Mouse (Mus musculus) retina, postnatal 1 day (tissue): ENCODE measurements around the gene Tmem215.
A peak's percentile ranks its signal among the peaks of the same experiment; 100 is the strongest.

Experiments used
- DNase-seq: peaks from one replicate; pipeline ENCODE4 v3.0.0-alpha.2; 2012

Tmem215 gene

GRCm38 (mm10) chr4:40471880-40472279 is at the start of gene Tmem215:
Gene Tmem215, plus strand, starts transcription at chr4:40472180.
- peak; percentile 66 for DNase-seq

DNA sequence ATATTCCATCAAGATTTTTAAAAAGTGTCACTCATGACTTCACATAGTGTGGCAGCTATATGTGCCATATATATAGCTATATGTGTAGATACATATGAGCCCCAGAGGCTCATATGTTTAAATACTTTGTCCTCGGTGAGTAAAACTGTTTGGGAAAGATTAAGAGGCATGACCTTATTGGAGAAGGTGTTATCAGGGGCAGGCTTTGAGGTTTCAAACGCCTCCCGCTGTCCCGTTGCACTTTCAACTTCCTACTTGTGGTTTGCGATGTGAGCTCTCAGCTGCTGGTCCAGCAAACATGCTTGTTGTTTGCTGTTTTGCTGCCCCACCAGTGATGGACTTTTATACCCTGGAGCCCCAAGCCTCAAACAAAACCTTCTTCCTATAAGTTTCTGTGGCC is 40.1 kb upstream of the Tmem215 start:
- no peak for DNase-seq

GRCm38 (mm10) chr4:40433379-40433778 is 38.6 kb upstream of the Tmem215 start:
- DNase-seq: no peak

- DNase-seq: no peak
Observed at GRCm38 (mm10) chr4:40434388-40434787, 37.6 kb upstream of the Tmem215 start.

- DNase-seq: no peak
Observed at GRCm38 (mm10) chr4:40443565-40443964, 28.4 kb upstream of the Tmem215 start.

DNA sequence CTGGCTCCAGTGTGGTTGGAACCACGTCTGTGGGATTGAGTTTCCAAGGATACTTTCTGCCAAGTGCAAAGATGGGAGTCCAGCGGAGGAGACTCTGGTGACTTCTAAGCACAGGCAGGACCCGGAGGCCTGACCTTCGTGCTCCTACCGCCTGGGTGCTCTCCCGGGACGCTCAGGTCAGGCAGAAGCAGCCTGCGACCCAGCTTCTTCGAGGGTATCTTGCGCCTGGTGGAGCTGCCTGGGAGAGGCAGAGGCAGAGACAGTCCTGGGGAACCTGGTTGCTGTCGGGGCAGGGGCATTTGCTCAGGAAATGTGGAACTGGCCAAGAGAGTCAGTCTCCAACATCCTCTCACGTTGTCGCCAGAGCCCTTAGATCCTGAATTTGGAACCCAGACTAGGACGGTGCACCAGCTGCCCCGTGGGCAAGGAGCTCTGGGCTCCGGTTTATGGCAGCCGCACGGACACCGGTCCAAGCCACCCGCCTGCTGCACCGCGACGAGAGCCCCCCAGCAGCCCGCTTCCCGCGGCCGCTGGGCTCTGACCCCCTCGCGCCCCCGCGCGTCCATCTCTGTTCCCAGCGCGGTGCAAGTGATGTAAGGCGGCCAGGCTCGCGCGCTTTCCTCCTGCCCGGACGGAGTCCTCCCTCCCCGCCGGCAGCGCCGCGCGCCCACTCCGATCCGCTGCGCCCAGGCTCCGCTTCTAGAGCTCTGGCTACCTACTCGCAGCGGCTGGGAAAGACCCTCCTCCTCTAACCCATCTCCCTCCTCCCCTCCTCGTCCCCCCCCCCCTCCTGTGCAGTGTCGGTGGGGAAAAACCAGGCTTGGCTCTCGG is 935 bp downstream of the Tmem215 start:
- peak; percentile 73 for DNase-seq

DNA sequence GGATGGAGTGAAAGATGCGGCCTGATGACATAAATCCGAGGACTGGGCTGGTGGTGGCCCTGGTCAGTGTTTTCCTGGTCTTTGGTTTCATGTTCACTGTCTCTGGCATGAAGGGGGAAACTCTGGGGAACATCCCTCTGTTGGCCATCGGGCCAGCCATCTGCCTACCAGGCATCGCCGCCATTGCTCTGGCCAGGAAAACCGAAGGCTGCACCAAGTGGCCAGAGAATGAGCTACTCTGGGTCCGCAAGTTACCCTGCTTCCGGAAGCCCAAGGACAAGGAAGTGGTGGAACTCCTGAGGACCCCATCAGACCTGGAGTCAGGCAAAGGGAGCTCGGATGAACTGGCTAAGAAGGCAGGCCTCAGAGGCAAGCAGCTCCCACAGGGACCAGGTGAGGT is 1.9 kb downstream of the Tmem215 start:
- no peak for DNase-seq

DNA sequence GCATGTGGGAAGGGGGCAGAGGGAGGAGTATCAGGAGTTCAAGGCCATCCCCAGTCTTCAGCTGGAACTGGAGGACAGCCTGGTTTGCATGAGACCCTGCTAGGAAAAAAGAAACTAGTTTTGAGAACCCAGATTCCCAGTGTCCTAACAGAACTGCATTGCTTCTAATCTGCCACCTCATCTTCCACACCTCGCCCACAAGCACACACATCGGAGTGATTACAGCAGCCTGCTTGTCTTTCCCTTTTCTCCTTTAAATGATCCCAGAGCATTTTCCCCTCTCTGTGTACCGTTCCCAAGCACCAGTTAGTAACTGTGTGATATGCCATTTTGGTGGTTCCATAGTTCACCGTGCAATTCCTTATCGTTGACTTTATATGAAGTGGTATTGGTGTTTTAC is 6.0 kb downstream of the Tmem215 start:
- no peak for DNase-seq

- DNase-seq: no peak
Observed at GRCm38 (mm10) chr4:40486546-40486945, 14.6 kb downstream of the Tmem215 start.

DNA sequence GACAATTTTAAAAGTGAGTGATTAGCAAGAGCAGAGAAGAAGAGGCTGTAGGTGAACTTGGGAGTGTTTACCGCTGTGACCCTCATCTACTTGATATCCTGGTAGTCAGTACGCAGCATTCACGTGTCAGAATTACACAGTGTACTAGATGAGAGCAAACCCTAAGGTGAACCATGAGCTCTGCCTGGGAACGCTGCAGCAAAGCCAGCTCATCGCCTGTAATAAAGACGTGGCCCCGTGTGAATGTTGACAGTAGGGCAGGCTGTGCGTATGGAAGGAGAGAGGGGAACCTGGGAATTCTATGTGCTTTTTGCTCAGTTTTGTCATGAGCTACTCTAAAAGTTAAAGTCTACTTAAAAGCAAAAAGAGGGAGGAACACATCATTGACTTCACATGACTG is 19.8 kb downstream of the Tmem215 start:
- DNase-seq: no peak

DNA sequence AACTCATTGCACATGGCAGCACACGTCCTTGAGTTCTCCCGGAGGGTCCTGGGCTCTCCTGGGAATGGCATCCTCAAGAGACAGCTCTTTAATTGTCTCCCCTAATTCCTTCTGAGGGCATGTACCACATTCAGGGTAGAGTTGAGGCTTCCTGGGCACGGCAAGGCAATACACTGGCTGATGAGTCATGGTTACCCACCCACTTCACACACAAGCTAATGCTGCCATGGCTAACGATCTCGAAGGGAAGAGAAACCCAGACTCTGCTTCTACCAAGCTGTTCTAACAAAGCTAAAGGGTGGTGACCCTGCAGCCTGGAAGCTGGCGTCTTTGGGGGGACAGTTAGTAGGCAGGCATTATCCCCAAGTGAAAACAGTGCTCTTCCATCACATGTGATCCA is 24.4 kb downstream of the Tmem215 start:
- DNase-seq: peak; percentile 48

DNA sequence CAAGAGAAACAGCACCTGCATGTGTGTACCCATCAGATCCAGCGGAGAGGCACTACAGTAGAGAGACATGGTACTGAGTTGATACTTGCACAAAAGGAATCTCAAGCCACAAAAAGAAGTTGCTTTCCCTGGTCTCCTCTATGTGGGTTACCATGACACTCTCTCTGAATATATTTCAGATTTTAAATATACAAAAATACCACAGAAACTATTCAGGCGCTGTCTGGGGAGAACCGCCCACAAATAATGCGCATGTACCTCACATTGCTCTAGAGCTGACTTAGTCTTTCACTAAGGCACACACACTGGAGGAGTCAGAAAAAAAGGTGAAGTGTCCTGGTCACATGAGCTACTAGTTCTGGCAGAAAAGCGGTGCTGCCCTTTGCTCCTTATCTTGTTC is 24.8 kb downstream of the Tmem215 start:
- no peak for DNase-seq

DNA sequence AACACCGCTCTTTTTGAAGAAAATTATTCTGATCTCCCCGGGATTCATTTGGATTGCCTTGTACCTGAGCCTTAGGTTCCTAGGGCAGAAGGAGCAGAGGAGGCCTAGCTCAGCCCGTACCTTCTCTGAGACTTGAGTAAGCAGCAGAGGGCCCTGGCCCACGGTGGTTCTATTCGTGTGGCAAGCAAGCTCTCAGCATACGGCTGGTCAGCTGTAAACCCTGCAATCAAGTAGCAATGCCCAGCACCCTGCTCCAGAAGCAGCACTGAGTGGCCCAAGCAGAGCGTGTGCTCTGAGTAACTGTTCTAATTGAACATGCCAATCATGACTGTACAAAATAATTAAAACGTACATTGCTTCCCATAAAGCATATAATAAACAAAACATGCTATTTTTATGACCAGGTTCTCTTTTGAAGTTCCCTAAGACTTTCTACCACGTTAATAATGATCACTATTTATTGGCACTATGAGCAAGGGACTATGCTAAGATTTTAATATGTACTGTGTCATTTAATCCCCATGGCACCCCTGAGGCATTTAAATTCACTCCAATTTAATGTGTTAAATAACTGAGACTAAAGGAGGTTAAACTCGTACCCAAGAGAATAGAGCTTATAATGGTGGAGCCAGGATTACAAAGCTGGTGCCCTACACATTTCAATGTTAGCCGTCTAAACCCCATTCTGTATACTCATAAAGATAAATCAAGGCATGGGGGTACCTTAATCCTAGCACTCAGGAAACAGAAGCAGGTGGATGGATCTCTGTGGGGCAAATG is 28.0 kb downstream of the Tmem215 start:
- DNase-seq: no peak

- no peak for DNase-seq
Observed at GRCm38 (mm10) chr4:40502459-40502858, 30.5 kb downstream of the Tmem215 start.

DNA sequence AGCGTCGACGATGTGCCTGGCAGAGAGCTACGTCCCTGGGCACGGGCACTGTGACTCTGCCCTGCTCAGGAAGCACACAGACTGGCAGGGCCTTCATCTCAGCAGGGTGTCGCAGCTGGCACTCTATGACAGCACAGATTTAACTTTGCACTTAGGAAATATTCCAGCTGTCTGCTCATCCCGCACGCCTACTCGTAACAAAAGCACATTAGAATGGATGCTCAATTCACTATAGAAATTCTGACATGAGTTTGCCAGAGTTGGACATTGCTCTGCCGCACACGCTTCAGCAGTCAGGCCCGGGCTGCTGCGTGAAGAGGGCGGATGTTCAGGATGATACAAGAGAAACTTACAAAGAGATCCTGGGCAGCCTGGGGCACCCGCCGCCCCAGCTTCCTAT is 37.6 kb downstream of the Tmem215 start:
- no peak for DNase-seq

DNA sequence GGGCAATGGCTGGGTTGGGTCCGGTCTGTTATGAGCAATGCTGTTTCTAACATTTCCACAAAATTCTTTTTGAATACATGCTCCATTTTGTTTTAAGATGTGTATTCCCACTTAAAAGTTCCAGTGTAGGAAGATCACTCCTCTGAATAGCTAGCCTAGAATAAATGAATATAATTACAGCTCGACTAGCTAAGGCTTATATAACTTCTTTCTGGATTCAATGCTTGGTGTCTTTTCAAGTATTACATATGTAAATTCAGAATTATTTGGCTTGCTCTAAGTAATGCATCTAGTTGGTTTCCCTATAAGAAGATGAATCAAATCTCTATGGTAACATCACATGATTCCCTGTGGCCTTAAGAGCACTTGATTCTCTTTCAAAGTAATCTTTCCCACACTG is 41.3 kb downstream of the Tmem215 start:
- no peak for DNase-seq

DNA sequence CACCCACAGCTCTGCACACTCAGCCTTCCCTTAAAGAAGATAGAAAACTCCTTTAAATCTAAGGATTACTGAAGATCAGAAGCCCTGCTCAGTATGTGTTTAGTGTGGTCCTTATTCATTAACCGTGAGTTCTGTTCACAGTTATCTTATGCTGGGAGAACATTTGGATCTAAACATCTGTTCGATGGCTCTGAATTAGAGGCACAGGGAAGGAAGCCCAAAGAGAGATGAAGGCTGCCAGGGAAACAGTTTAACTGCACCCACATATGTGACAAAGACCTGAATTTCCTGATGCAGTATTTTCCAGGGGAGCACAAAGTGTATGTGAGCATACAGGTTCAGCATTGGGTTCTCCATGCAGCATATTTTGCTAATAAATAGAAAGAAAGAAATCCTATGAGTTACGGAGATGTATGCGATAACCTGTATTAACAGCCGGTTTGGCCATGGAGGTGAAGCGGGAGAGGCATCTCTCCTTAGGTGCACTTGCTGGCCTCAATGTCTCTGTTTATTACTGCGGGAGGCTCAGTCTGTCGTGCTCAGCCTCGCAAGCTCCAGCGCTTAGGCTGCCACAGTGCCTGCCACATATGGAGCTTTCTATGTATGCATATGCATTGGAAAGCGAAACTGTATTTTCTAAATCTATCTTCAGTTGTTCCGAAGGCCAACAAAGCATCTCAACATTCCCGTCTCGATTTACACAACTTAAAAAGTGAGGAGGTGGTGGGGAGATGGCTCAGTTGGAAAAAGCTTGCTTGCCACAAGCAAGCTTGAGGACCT is 46.8 kb downstream of the Tmem215 start:
- DNase-seq: no peak
